Mouse (Mus musculus): ENCODE data around the gene 1700088E04Rik.

The 1700088E04Rik gene

GRCm38 (mm10) chr15:79131442-79131841 lies 9.6 kb downstream of the 1700088E04Rik start:
- DNase-seq (ENCODE audit: low read depth, low spot score), result no peak

- no peak for DNase-seq (ENCODE audit: low read depth, low spot score)
Observed at GRCm38 (mm10) chr15:79130782-79131181, 10.3 kb downstream of the 1700088E04Rik start.

GRCm38 (mm10) chr15:79129311-79129710 lies 11.7 kb downstream of the 1700088E04Rik start:
- DNase-seq (ENCODE audit: low read depth, low spot score), result no peak

GRCm38 (mm10) chr15:79128208-79128607 lies 12.8 kb downstream of the 1700088E04Rik start:
- DNase-seq (ENCODE audit: low read depth, low spot score), result no peak

- DNase-seq (ENCODE audit: low read depth, low spot score), result no peak
Observed at GRCm38 (mm10) chr15:79127101-79127500, 14.0 kb downstream of the 1700088E04Rik start.

- DNase-seq (ENCODE audit: low read depth, low spot score), result no peak
Observed at GRCm38 (mm10) chr15:79126217-79126932, 14.7 kb downstream of the 1700088E04Rik start.

GRCm38 (mm10) chr15:79124331-79124875 lies 16.6 kb downstream of the 1700088E04Rik start:
- DNase-seq (ENCODE audit: low read depth, low spot score), result no peak

GRCm38 (mm10) chr15:79123751-79124150 lies 17.3 kb downstream of the 1700088E04Rik start:
- no peak for DNase-seq (ENCODE audit: low read depth, low spot score)

- no peak for DNase-seq (ENCODE audit: low read depth, low spot score)
Observed at GRCm38 (mm10) chr15:79122546-79122945, 18.5 kb downstream of the 1700088E04Rik start.

GRCm38 (mm10) chr15:79122119-79122518 lies 18.9 kb downstream of the 1700088E04Rik start:
- DNase-seq (ENCODE audit: low read depth, low spot score), result no peak

- no peak for DNase-seq (ENCODE audit: low read depth, low spot score)
Observed at GRCm38 (mm10) chr15:79119491-79119890, 21.6 kb downstream of the 1700088E04Rik start.

- DNase-seq (ENCODE audit: low read depth, low spot score), result no peak
Observed at GRCm38 (mm10) chr15:79115276-79115675, 25.8 kb downstream of the 1700088E04Rik start.

GRCm38 (mm10) chr15:79111774-79112173 lies 29.3 kb downstream of the 1700088E04Rik start:
- DNase-seq (ENCODE audit: low read depth, low spot score), result no peak

- no peak for DNase-seq (ENCODE audit: low read depth, low spot score)
Observed at GRCm38 (mm10) chr15:79110528-79110927, 30.5 kb downstream of the 1700088E04Rik start.

GRCm38 (mm10) chr15:79110031-79110430 lies 31.0 kb downstream of the 1700088E04Rik start:
- no peak for DNase-seq (ENCODE audit: low read depth, low spot score)

- DNase-seq (ENCODE audit: low read depth, low spot score), result no peak
Observed at GRCm38 (mm10) chr15:79109321-79109934, 31.6 kb downstream of the 1700088E04Rik start.

- DNase-seq (ENCODE audit: low read depth, low spot score), result no peak
Observed at GRCm38 (mm10) chr15:79108421-79109320, 32.4 kb downstream of the 1700088E04Rik start, which contains the start of gene Micall1. Gene Micall1 (plus strand): TSS chr15:79108898.

- DNase-seq (ENCODE audit: low read depth, low spot score), result no peak
Observed at GRCm38 (mm10) chr15:79107966-79108365, 33.1 kb downstream of the 1700088E04Rik start.

GRCm38 (mm10) chr15:79105804-79106203 lies 35.2 kb downstream of the 1700088E04Rik start:
- DNase-seq (ENCODE audit: low read depth, low spot score), result no peak

GRCm38 (mm10) chr15:79103264-79103663 lies 37.8 kb downstream of the 1700088E04Rik start:
- no peak for DNase-seq (ENCODE audit: low read depth, low spot score)

GRCm38 (mm10) chr15:79101531-79101930 lies 39.5 kb downstream of the 1700088E04Rik start:
- no peak for DNase-seq (ENCODE audit: low read depth, low spot score)

GRCm38 (mm10) chr15:79100391-79100790 lies 40.7 kb downstream of the 1700088E04Rik start:
- no peak for DNase-seq (ENCODE audit: low read depth, low spot score)

All from telencephalon, adult 2 months (tissue).